Mouse (Mus musculus): Measurements from ENCODE around the gene Doc2b. TPM values are rescaled to one million over a fixed set of nuclear protein-coding genes. Genes with fewer than 3 reads are reported as not detected.

Gene Doc2b
- 10 to 100 TPM; 14.1 to 17.5 TPM for total RNA-seq (2021)
- long read RNA-seq, experiment 1, full-length matches to known transcripts: 1 of 1 reads
- long read RNA-seq, experiment 1, partial matches to known transcripts: 0 of 1 reads
- long read RNA-seq, experiment 1, other reads (novel, unspliced or antisense): 0 of 1 reads
- long read RNA-seq, experiment 2, full-length matches to known transcripts: 1 of 1 reads
- long read RNA-seq, experiment 2, partial matches to known transcripts: 0 of 1 reads
- long read RNA-seq, experiment 2, other reads (novel, unspliced or antisense): 0 of 1 reads

- DNase-seq: peak; percentile 78 to 85
Observed at GRCm38 (mm10) chr11:75796029-75796445, at the start of gene Doc2b. TSS of gene Doc2b (minus strand) at chr11:75796049.

GRCm38 (mm10) chr11:75842904-75843619 is 47.2 kb upstream of the Doc2b start:
- DNase-seq: no peak

DNA sequence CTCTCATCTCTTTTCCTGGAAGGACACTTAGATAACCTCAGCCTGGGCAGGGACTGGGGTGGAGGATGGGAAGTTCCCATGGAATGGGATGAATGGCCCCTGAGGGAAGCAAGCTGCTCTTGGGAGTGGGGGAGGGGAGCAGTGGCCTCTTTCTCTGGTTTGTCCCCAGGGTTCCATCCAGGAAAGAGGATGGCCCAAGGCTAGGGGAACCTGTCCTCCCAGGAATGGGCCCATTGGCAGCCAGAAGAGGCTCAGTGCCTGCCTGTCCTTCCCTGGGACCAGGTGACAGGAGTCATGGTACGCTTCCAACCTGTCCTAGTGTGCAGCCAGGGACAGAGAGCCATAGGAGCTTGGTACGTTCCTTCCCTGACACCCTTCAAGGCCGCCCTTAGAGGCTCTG is 45.7 kb upstream of the Doc2b start:
- no peak for DNase-seq

- DNase-seq: no peak
Observed at GRCm38 (mm10) chr11:75839536-75840430, 43.9 kb upstream of the Doc2b start.

- DNase-seq: no peak
Observed at GRCm38 (mm10) chr11:75838861-75839426, 43.1 kb upstream of the Doc2b start.

GRCm38 (mm10) chr11:75836240-75836610 is 40.4 kb upstream of the Doc2b start:
- no peak for DNase-seq

- no peak for DNase-seq
Observed at GRCm38 (mm10) chr11:75835587-75836239, 39.9 kb upstream of the Doc2b start.

GRCm38 (mm10) chr11:75833081-75833480 is 37.2 kb upstream of the Doc2b start:
- peak; percentile 26 to 42 for DNase-seq

GRCm38 (mm10) chr11:75830386-75830785 is 34.5 kb upstream of the Doc2b start:
- no peak for DNase-seq

DNA sequence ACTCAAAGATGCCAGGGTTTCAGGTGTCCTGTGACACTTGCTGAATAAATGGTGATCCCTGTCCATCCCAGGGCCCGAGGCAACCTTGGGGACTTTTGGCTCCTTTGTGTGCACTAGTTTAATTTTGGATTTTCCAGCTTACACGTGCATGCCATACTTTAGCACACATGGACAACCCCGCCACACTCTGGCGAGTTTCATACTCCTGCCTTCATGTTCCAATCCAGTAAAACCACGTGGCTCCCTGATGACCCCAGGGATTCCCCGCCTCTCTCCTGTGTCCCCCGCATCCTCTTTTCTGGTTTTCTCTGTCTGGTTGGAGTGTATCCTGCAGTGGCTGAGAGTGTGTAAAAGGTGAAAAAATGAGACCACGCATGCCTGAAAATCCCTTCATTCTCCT is 31.6 kb upstream of the Doc2b start:
- no peak for DNase-seq

GRCm38 (mm10) chr11:75823506-75823905 is 27.7 kb upstream of the Doc2b start:
- peak; percentile 69 to 75 for DNase-seq

GRCm38 (mm10) chr11:75813085-75813484 is 17.2 kb upstream of the Doc2b start:
- peak; percentile 60 to 63 for DNase-seq

DNA sequence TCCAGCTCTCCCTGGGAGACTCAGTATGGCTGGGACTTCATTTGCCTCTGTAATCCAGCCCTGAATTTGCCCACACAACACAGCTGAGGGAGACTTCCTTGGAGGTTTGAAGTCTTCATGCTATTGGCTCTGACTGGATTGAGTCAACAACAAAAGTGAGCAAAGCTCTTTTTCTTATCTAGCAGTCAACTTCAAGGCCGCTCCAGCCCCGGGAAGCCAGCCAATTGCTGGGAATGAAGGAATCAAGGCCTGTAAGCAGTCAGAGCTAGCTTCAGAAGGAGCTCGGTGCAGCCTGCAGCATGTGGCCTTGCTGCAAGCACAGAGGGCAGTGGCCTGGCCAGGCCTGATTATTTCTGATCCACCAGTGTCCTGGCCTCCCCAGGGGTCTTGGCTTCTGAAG is 16.1 kb upstream of the Doc2b start:
- DNase-seq: peak; percentile 98 to 99

DNA sequence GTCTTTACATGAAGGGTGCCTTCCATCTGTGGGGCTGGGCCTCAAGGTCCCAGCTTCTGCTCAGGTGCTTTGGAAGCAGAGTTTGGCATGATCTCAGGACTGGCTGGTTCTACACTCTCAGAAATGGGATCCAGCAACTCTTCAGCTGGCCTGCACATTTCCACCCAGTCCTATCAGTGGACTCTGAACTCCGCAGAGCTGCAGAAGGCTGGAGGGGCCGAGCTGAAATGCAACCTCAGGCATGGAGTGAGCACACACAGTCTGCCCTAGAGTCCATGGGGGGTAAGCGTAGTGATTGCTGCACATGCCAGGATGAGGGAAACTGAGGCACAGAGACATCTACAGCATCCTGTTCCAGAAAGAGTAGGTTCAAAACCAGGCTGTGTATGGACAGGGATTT is 14.7 kb upstream of the Doc2b start:
- no peak for DNase-seq

GRCm38 (mm10) chr11:75807486-75807885 is 11.6 kb upstream of the Doc2b start:
- DNase-seq: peak; percentile 51 to 53

DNA sequence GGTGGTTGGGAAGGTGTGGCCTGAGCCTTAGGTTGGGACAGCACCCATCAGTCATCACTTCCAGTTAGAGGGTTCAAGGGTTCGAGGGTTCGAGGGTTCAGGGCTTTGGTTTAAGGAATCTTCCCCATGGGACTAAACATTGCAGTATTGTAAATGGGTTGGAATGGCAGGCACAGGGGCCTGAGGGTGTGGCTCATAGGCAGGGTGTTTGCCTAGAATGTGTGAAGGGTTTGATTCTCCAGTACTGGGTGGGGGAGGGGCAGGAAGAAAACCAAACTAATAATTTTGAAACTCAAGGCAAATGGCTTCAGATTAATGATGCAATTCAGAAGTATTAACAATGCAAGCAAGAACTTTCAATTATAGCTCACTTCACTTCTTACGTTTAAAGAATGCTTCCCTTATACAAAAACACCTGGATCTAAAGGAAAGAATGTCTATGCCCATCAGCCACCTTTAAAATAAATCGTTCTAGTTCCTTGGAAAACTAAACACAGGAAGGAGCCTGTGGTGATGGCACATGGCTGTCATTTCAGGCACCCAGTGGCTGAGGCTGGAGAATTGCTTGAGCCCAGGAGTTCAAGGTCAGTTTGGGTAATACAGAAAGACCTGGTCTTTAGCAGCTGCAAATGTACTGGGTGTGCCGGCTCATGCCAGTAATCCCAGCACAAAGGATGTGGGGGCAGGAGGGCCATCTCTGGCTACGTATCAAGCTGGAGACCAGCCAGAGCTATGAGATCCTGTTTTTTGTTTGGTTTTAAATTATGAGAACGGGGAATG is 6.1 kb upstream of the Doc2b start:
- no peak for DNase-seq

GRCm38 (mm10) chr11:75801369-75801768 is 5.5 kb upstream of the Doc2b start:
- DNase-seq: no peak

GRCm38 (mm10) chr11:75796536-75797246 is 842 bp upstream of the Doc2b start:
- no peak for DNase-seq

DNA sequence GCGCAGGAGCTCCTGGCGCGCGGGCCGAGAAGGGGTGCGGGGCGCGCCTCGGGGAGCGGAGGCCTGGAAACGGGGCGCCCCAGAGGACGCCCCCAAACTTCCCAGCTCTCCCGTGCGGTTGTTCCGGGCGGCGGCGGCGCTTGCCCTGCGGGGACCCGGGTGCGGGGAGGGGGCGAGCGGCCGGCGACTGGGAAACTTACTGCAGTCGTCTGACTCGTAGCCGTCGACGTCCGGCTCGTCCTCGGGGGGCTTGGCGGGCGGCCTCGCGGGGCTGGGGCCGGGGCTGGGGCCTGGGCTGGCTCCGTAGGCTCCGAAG is 570 bp downstream of the Doc2b start:
- no peak for DNase-seq

- DNase-seq: peak; percentile 61 to 74
Observed at GRCm38 (mm10) chr11:75794602-75795320, 1.1 kb downstream of the Doc2b start.

Data from adrenal gland, postnatal 36 days (tissue).